Mouse (Mus musculus) olfactory bulb, adult 2 months (tissue): ENCODE measurements around the gene Lamtor1.

Source experiments
- CTCF ChIP-seq: fragments of 200-500 bp; IDR thresholded peaks from 2 replicates; pipeline ENCODE4 v1.5.1; 2012; ENCODE audit warnings: low read depth, mild to moderate bottlenecking, low read length, moderate library complexity; ENCODE audit not compliant: insufficient read depth
- POLR2A ChIP-seq: fragments of 200-500 bp; IDR thresholded peaks from 2 replicates; pipeline ENCODE4 v1.6.1; 2012; ENCODE audit warnings: mild to moderate bottlenecking, low read depth, low read length, moderate library complexity; ENCODE audit not compliant: insufficient read depth

GRCm38 (mm10) chr7:101869163-101869500 lies 36.6 kb upstream of the Lamtor1 start:
- TF ChIP-seq CTCF (no peak), POLR2A (no peak)
